Mouse (Mus musculus) neural tube, embryonic 14.5 days (tissue): ENCODE data around the gene Tbr1. TPM values are rescaled to one million over a fixed set of nuclear protein-coding genes. Genes with fewer than 3 reads are reported as not detected.
A peak's percentile ranks its signal among the peaks of the same experiment; 100 is the strongest.

ENCODE experiments used
- ATAC-seq: fragments of 200-750 bp; cut with Nextera tagmentation; 2 replicates; pipeline ENCODE4 v1.8.0; 2017; ENCODE audit warnings: low read depth, mild to moderate bottlenecking, moderate TSS enrichment, moderate library complexity
- H3K27ac ChIP-seq: fragments of 300-500 bp; sonication (generic); 2 replicates; pipeline ENCODE4 v1.5.1; 2014; ENCODE audit warnings: low read depth, mild to moderate bottlenecking, control low read depth, low read length, moderate library complexity, mixed read lengths
- H3K27me3 ChIP-seq: fragments of 300-500 bp; sonication (generic); 2 replicates; pipeline ENCODE4 v1.6.1; 2014; ENCODE audit warnings: low read length; ENCODE audit not compliant: control insufficient read depth, insufficient read depth
- H3K36me3 ChIP-seq: fragments of 300-500 bp; sonication (generic); 2 replicates; pipeline ENCODE4 v1.6.1; 2014; ENCODE audit warnings: low read length, mixed read lengths; ENCODE audit not compliant: control insufficient read depth, insufficient read depth
- H3K4me1 ChIP-seq: fragments of 300-500 bp; sonication (generic); 2 replicates; pipeline ENCODE4 v1.6.1; 2014; ENCODE audit warnings: low read length; ENCODE audit not compliant: control insufficient read depth, insufficient read depth
- H3K4me2 ChIP-seq: fragments of 300-500 bp; sonication (generic); 2 replicates; pipeline ENCODE4 v1.6.1; 2014; ENCODE audit warnings: mild to moderate bottlenecking, low read depth, low read length, control low read depth
- H3K4me3 ChIP-seq: fragments of 300-500 bp; sonication (generic); 2 replicates; pipeline ENCODE4 v1.5.1; 2014; ENCODE audit warnings: low read depth, low read length, control low read depth, mixed read lengths
- H3K9ac ChIP-seq: fragments of 300-500 bp; sonication (generic); replicated peaks from 2 replicates; pipeline ENCODE4 v1.6.1; 2014; ENCODE audit warnings: low read depth, mild to moderate bottlenecking, control low read depth, low read length, mixed read lengths
- H3K9me3 ChIP-seq: fragments of 300-500 bp; sonication (generic); 2 replicates; pipeline ENCODE4 v1.6.1; 2016; ENCODE audit warnings: low read length; ENCODE audit not compliant: control insufficient read depth
- WGBS: fragments of 180-500 bp; shearing (Covaris S2); extraction: QIAGEN DNeasy Blood & Tissue Kit; methylation state at CpG from one replicate; pipeline ENCODE4 v1.1.7; 2014; 5-methylcytosine and 5-hydroxymethylcytosine counted together
- microRNA-seq: library from miRNA; unstranded; fragments of <30 nt; microRNA quantifications from one replicate; pipeline ENCODE4, GENCODE M21; 2016
- polyA plus RNA-seq: library from polyadenylated mRNA; unstranded; fragments of >200 nt; fragmentation: Nextera tagmentation; extraction: Ambion mirVana; gene quantifications from 2 replicates; pipeline ENCODE4 v1.2.1, GENCODE M21; 2014

Gene Tbr1
- polyA plus RNA-seq, 1 experiment from 2014 or later, result 0.16 TPM

DNA sequence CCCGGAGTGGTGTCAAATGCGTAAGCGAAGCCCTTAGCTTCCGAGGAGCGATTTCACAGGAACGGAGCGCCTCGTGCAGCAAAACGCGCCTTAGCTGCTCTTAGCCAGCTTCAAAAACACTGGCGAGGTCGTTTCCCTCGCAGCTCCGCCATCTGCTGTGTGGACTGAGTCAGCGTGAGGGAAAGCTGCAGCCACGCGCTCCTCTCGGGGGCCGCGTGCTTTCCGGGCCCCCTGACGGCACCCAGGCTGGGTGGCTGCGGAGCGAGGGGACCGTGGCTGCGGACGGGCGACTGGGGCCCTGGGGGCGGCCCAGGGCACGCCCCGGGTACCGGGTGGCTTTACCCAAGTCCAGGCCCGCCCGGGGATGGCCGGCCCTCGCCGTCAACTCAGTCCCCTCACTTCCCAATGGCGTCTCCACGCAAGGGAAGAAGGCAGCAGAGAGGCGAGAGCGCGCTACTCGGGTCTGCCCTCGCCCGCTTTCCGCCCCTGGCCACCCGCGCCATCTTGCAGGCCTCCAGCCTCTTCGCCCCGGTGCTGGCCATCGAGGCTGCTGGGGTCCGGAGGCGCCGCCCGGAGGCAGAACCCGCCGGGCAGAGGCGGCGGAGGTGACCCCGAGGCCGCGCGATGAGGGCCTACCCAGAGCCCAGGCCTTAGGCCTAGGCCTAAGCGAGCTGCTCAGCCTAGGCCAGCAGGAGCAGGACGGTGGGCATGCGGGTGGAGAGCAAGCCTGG, 13.0 kb downstream of the Tbr1 start:
- Histone ChIP-seq H3K27me3 (peaks cover 25% of the 10 kb centered on the region), H3K36me3 (no peaks in the 10 kb centered on the region), H3K27ac (peak overlapping the region; percentile 77), H3K9me3 (no peaks in the 10 kb centered on the region), H3K4me2 (peak overlapping the region; percentile 83), H3K4me1 (peaks cover 7% of the 10 kb centered on the region), H3K4me3 (peak overlapping the region; percentile 42), H3K9ac (peak overlapping the region; percentile 68)
- 3% methylated on average over 64 of the region's 66 CpGs for WGBS
- ATAC-seq, result peak; percentile 81

GRCm38 (mm10) chr2:61818197-61818596, 15.5 kb downstream of the Tbr1 start:
- H3K4me3 ChIP-seq, result no peak overlapping the region
- no peak overlapping the region for H3K4me2 ChIP-seq
- WGBS, result 73% methylated on average over 1 of the region's 1 CpGs
- no peak overlapping the region for H3K27ac ChIP-seq
- no peaks in the 10 kb centered on the region for H3K36me3 ChIP-seq
- 0 out of 2 replicates have a peak, but pooled peaks cover 4% of the 10 kb centered on the region for H3K4me1 ChIP-seq
- no peaks in the 10 kb centered on the region for H3K9me3 ChIP-seq
- H3K27me3 ChIP-seq, result peaks cover 8% of the 10 kb centered on the region
- no peak for ATAC-seq
- H3K9ac ChIP-seq, result no peak overlapping the region

GRCm38 (mm10) chr2:61820203-61820602, 17.5 kb downstream of the Tbr1 start:
- Histone ChIP-seq H3K27me3 (no peaks in the 10 kb centered on the region; the same call in 1 of the 2 replicates), H3K36me3 (no peaks in the 10 kb centered on the region), H3K4me3 (no peak overlapping the region), H3K27ac (no peak overlapping the region), H3K4me2 (no peak overlapping the region), H3K9ac (no peak overlapping the region), H3K4me1 (0 out of 2 replicates have a peak, but pooled peaks cover 4% of the 10 kb centered on the region), H3K9me3 (no peaks in the 10 kb centered on the region)
- 82% methylated on average over 4 of the region's 4 CpGs for WGBS
- no peak for ATAC-seq

DNA sequence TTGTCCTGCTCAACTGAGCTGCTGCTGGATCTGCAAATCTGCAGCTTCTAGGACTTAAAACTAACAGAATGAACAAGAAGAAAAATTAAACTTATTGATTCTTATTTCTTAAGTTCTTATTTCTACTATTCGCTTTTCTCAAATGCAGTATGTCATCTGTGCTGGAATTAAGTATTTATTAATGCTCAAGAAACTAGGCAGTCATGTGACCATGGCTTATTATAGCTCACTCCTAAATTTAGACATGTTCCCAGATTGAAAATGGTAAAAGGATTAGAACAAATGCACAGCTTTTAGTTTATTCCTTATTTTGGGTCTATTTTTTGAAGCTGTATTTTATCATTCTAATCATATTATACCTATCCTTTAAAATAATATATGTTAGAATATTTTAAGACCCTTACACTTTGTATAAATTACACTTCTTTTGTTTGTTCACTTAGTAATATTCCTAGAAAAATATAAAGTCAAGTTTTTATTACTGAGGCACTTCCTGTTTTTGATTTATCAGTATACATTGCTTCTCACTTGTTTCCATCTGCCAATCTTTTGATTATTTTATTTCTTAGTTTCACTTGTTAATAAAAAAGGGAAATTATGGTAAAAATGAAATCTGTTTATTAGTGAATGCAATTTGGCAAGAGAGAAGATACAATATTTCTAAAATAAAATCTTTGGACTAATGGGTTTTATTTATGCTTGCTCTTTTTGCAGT, 20.9 kb downstream of the Tbr1 start:
- WGBS, result 82% methylated on average over 1 of the region's 1 CpGs
- Histone ChIP-seq H3K9ac (no peak overlapping the region), H3K27ac (no peak overlapping the region), H3K4me2 (no peak overlapping the region), H3K9me3 (no peaks in the 10 kb centered on the region), H3K4me3 (no peak overlapping the region), H3K36me3 (no peaks in the 10 kb centered on the region), H3K27me3 (no peaks in the 10 kb centered on the region), H3K4me1 (no peaks in the 10 kb centered on the region)
- no peak for ATAC-seq

GRCm38 (mm10) chr2:61837243-61837806, 34.6 kb downstream of the Tbr1 start:
- H3K27me3 ChIP-seq, result no peaks in the 10 kb centered on the region
- no peak for ATAC-seq
- H3K4me1 ChIP-seq, result no peaks in the 10 kb centered on the region
- no peak overlapping the region for H3K9ac ChIP-seq
- H3K9me3 ChIP-seq, result no peaks in the 10 kb centered on the region
- H3K4me3 ChIP-seq, result no peak overlapping the region
- WGBS, result 76% methylated on average over 2 of the region's 2 CpGs
- H3K27ac ChIP-seq, result no peak overlapping the region
- H3K36me3 ChIP-seq, result no peaks in the 10 kb centered on the region
- no peak overlapping the region for H3K4me2 ChIP-seq

Small RNA genes lying within 50 kb of the gene (microRNA-seq; reads per million reads assigned to microRNA genes)
- gene Gm22403, result not detected

Other genes starting within 250 kb of the Tbr1 start
- 27.8 and 30.7 TPM in 2 replicates for gene Tank, start 224.3 kb upstream of the Tbr1 start, polyA plus RNA-seq
- 222 and 226 TPM in 2 replicates for gene Psmd14, start 91.2 kb upstream of the Tbr1 start, polyA plus RNA-seq
- gene Slc4a10, start 243.5 kb downstream of the Tbr1 start, polyA plus RNA-seq, result 22.2 and 29.6 TPM in 2 replicates